Mouse (Mus musculus) testis, postnatal 10 days (tissue): ENCODE results near the gene Coro1c.

Experiments used
- DNase-seq: peaks from one replicate; pipeline ENCODE4 v3.0.0; 2021; ENCODE audit warnings: low spot score

The Coro1c gene

GRCm38 (mm10) chr5:113855696-113856095 is 52.9 kb downstream of the Coro1c start:
- no peak for DNase-seq

DNA sequence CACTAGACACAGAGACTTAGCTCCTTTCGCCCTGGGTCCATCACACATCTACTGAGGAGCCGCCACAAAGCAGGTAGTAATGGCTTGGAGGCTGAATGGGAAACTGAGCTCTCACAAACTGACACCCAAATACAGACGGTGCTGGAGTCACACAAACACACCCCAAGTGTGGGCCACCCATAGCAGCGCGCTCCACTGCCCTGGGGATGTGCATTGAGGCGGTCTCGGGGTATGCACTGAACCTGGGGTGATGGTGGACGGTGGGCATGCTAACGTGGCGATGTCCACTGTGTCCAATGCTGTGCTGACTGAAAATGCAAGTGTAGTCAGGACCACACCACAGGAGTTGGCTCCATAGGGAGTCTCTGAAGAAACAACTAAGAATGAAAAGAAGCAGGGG is 53.4 kb downstream of the Coro1c start:
- DNase-seq, result no peak

- DNase-seq, result peak; percentile 95
These were observed 54.1 kb downstream of the Coro1c start for GRCm38 (mm10) chr5:113854494-113854893.

- DNase-seq, result no peak
These were observed 55.0 kb downstream of the Coro1c start for GRCm38 (mm10) chr5:113853541-113853940.

DNA sequence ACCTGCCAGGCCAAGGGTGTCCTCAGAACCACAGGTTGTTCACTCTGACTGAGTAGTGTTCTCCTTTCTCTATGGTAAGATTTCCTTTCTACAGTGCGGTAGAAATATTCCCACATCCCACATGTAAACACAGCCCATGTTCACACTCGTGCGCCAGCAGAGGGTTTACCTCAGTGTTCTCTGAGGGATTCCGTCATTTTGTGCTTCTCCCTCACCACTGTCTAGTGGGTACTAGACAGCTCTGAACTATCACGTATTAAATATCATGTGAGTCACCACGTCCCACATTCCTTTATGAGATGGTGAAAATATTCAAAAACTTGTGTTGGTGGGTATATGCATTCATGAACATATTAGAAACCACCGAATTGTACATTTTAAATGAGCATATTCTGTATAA is 56.1 kb downstream of the Coro1c start:
- DNase-seq, result no peak

GRCm38 (mm10) chr5:113850680-113851230 is 57.8 kb downstream of the Coro1c start:
- DNase-seq, result no peak

DNA sequence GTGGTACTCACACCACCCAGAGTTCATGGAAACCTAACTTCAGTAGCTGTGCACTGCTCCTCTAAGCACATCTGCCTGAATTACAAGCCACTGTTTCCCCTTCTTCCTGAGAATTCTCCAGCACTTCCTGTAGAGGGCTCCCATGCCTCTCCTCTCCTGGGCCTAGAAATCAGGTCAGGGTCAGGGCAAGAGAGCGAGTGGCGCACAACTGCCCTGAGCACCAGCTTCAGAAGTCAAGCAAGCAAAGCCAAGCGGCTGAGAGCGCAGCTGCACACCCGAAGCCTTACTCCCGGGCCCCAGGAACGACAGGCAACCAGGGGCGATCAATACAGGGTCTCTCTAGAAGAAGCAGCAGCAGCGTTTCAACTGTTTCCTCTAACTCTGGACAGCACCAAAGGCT is 60.9 kb downstream of the Coro1c start:
- no peak for DNase-seq

DNA sequence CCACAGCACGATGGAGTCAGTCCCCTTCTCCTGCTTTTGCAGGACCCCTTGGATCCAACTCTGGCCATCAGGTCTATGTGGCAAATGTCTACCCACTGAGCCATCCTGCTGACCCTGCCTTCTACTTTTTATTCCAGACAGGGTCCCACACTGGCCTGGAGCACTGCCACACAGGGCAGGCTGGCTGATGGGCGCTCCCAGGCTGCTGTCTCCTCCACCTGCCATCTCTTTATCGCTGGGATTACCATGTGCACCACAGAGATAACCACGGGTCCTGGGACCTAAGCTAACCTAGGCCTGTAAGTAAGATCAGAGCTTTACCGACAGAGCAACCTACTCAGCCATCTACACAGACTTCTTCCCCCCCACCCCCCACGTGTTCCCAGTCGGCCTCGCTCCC is 61.9 kb downstream of the Coro1c start:
- DNase-seq, result no peak

GRCm38 (mm10) chr5:113845627-113846026 is 62.9 kb downstream of the Coro1c start:
- no peak for DNase-seq

DNA sequence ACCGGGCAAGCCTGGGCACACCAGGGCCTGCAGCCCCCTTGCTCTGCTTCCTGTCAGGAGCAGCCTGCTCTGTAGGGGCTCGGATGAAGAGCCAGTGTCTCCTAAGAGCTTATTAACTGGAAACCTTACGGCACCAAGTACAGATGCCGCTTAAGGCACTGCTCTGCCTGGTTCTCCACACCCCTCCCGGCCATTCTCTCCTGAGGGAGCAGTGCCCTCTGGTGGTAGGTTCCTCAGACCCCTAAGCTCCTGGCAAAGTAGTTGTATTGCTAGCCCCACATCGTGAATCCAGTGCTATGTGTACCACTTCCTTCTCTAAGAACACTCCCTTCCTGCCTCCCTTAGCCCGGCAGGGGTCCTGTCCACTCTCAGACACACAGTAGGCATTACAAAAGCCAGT is 63.8 kb downstream of the Coro1c start:
- DNase-seq, result peak; percentile 85

DNA sequence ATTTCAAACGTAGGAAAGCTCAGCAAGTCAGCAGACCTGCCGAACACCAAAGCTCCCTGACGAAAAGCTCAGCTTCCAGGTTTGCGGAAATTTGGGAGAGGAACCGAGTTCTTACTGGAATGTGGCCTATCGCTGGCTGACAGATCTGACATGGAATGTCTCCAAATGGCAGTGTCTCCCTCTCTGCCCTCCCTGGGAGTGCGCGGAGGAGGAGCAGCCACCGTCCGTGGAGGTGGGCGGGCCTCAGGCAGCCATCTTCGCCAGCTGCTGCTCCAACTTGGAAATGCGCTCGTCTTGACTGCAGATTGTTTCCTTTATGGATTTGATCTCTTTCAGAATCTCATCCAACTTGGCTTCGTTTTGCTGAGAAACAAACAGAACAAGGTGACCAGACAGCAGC is 64.5 kb downstream of the Coro1c start:
- DNase-seq, result no peak

GRCm38 (mm10) chr5:113842906-113843305 is 65.7 kb downstream of the Coro1c start:
- DNase-seq, result no peak

GRCm38 (mm10) chr5:113842244-113842643 is 66.3 kb downstream of the Coro1c start:
- DNase-seq, result no peak

GRCm38 (mm10) chr5:113841243-113842225 is 67.0 kb downstream of the Coro1c start:
- no peak for DNase-seq

- no peak for DNase-seq
These were observed 68.1 kb downstream of the Coro1c start for GRCm38 (mm10) chr5:113840443-113840842.

DNA sequence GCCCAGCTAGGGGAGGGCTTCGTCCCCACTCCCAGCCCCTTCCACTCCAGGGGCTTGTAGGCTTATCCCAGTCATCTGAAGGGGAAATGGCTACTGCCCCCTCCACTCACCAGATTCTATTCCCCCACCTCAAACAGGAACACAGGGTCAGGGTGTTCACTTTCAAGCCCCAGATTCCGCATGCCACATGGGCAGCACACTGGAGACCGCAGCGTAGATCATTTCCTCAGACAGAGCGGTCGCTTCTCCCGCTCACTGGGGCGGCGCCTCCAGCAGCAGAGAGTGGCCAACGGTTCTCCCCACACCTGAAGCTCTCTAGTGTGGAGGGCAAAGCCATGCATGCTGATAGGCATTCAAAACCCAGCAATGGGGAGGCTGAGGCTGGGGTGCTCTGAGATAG is 71.6 kb downstream of the Coro1c start:
- DNase-seq, result no peak

DNA sequence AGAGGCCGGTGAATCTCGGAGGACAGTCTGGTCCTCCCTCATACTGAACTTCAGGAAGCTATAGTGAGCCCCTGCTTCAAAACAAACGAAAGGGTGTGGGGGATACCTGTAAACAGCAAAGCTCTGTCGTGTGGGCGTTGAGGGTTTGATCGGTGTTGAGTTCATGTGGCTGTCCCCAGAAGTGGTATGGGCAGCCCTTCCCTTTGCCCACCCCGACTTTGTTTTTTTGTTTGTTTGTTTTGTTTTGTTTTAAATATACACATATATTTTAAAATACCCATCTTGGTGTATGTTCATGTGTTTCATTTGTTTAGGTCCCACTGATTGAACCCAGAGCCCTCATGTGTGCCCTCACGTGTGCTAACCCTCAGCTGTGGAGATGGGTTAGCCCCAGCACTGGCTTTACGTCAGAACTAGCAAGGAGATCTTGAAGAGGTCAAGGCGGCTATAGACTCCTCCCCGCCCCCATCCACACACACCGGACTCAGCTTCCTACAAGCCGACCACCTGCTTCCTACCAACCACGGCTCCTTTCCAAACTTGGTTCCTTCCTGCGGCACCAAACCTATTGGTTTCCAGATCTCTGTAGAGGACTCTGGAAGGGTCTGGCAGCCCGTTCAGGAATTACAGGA is 75.1 kb downstream of the Coro1c start:
- DNase-seq, result no peak

GRCm38 (mm10) chr5:113832490-113832901 is 76.1 kb downstream of the Coro1c start, which contains the start of gene Selplg:
Selplg (minus strand) TSS chr5:113832644.
- no peak for DNase-seq

DNA sequence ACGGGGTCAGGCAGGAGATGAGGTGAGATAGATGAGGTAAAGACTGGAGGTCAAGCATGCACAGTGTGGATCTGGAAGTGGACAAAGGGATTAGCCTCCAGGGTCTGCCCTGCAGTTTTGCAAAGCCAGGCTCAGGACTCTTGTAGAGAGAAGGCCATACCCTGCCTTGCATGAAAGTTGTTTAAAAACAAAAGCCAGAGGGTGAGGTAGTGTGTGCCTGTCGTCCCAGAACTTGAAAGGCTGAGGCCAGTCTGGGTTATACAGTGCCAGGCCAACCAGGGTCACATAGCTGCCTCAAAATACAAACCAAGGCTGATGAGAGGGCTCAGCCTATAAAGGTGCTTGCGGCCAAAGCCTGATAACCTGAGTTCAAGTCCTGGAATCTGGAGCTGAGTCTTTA is 76.8 kb downstream of the Coro1c start:
- DNase-seq, result no peak

DNA sequence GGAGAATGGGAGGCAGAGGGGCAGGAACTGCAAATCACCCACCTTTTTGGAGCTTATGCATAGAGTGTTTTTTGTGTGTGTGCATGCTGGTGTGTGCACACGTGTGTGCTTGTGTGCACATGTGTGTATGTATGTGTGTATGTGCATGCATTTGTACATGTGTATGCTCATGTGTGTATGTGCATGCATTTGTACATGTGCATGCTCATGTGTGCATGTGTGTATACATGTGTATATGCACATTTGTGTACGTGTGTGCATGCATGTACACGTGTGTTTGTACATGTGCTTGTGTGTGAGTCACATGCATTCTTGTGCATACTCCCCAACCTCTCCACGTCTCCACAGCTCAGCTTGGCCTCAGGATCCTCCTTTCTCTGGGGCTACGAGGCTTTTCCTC is 77.8 kb downstream of the Coro1c start:
- no peak for DNase-seq

- DNase-seq, result no peak
These were observed 78.3 kb downstream of the Coro1c start for GRCm38 (mm10) chr5:113830292-113830643.

- DNase-seq, result no peak
These were observed 78.8 kb downstream of the Coro1c start for GRCm38 (mm10) chr5:113829566-113830291.
